Mouse (Mus musculus): ENCODE data around the gene Mrpl14. TPM values are rescaled to one million over a fixed set of nuclear protein-coding genes. Genes with fewer than 3 reads are reported as not detected.
A peak's percentile ranks its signal among the peaks of the same experiment; 100 is the strongest.

Mrpl14 gene
- polyA plus RNA-seq, 1 experiment: 168 TPM

DNA sequence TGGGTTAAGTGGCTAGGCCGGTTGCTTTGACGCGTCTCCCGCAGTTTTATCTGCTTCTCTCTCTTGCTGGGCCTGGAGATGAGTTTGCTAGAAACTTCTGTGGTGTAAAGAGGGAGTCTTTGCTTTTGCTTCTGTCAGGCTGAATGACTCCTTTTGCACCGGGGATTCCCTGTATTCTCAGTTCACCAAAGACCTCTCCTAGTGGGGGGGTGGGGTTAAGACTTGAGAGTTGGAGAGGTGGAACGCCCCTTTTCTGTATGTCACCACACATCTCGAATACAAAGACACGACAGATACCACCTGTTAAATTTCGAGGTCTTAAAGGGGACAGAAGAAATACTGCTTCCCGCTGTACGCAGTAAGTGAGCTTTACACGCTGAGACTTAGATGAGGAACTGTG lies 594 bp downstream of the Mrpl14 start, which contains the start of gene Tmem63b:
Tmem63b (minus strand) TSS at position 190 of the 400 bp plus-strand sequence.
- no peak for TF ChIP-seq POLR2A (IDR thresholded peaks at IDR 0.05; ENCODE audit: low read depth, low read length)
- no peak for TF ChIP-seq CTCF (conservative IDR thresholded peaks at IDR 0.05; ENCODE audit: insufficient read depth, insufficient read length, low read depth, low read length)

DNA sequence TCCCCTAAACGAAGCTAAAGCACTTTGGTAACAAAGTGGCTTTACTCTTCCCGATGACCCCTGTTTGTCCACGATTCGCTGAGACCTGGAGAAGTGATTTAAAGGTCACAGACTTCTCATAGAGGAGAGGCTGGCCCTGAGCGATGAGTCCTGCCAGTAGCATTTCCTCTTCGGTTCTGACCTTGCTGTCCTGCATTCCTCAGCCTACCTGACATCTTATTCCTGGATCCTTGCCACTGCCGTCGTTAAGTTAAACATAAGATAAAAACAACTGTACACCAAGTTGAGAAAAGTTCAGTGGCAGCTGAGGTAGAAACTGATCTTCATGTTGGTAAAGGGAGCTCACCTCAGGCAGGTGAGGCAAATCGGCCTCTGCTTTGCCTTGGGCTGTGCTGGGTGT lies 3.0 kb downstream of the Mrpl14 start:
- Histone ChIP-seq H3K27me3 (replicated peaks; ENCODE audit: control insufficient read depth, insufficient read depth, low read length) (no peaks in the 10 kb centered on the region), H3K4me1 (ENCODE audit: control insufficient read depth, insufficient read depth, low read length) (peaks cover 9% of the 10 kb centered on the region; the same call in 1 of the 2 replicates), H3K27ac (ENCODE audit: insufficient read depth, low read depth, low read length) (no peak overlapping the region), H3K36me3 (ENCODE audit: control insufficient read depth, insufficient read depth, low read length) (no peaks in the 10 kb centered on the region), H3K4me3 (ENCODE audit: insufficient read depth, low read depth, low read length) (no peak overlapping the region)
- TF ChIP-seq POLR2A (IDR thresholded peaks at IDR 0.05; ENCODE audit: low read depth, low read length) (no peak), CTCF (conservative IDR thresholded peaks at IDR 0.05; ENCODE audit: insufficient read depth, insufficient read length, low read depth, low read length) (no peak)
- DNase-seq: no peak
- 47% methylated on average over 9 of the region's 9 CpGs for WGBS

More for the DNA sequence above, 594 bp downstream of the Mrpl14 start, which contains the start of gene Tmem63b:
- Histone ChIP-seq H3K27me3 (replicated peaks; ENCODE audit: control insufficient read depth, insufficient read depth, low read length) (no peaks in the 10 kb centered on the region), H3K36me3 (ENCODE audit: control insufficient read depth, insufficient read depth, low read length) (no peaks in the 10 kb centered on the region), H3K4me3 (ENCODE audit: insufficient read depth, low read depth, low read length) (peak within 1 kb of the TSS; percentile 97), H3K27ac (ENCODE audit: insufficient read depth, low read depth, low read length) (peak within 1 kb of the TSS; percentile 72), H3K4me1 (ENCODE audit: control insufficient read depth, insufficient read depth, low read length) (peaks cover 5% of the 10 kb centered on the region; the same call in 1 of the 2 replicates)
- WGBS: 3% methylated on average over 12 of the region's 12 CpGs
- no peak for DNase-seq

DNA sequence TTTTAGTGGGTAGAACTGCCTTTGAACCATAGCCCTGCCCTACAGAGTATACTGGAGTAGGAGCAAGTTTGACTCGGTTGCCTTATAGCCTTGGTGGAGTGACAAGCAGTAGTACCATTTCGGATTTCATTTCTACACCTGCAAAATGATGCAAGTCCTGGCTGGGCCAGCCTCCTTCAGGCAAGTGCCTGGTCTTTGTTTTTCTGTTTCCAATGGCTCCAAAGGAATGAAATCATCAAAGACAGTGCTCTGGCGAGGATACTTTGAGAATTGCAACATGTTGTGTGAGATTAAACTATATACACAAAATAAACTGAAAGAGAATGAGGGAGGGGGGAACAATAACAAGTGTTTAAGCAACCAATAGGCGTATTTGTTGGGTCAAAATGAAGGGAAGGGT lies 3.9 kb downstream of the Mrpl14 start:
- WGBS: 96% methylated on average over 4 of the region's 4 CpGs
- peaks cover 13% of the 10 kb centered on the region for H3K4me1 ChIP-seq (ENCODE audit: control insufficient read depth, insufficient read depth, low read length)

DNA sequence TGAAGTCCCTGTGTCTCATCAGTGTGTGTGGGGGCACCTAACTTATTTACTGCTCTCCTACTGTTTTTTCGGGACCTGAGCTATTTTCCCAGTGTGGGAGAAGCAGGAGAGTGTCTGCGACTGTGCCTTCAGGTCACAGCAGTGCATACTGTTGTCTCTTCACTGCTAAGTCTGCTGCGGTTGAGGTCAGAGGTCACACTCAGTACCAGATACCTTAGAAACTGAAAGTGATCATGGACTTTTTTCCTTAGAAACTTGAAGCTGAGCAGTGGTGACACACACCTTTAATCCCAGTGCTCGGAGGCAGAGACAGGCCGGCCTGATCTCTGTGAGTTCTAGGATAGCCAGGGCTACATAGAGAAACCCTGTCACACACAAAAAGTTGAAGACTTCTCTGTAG lies 6.0 kb downstream of the Mrpl14 start:
- H3K27me3 ChIP-seq (replicated peaks; ENCODE audit: control insufficient read depth, insufficient read depth, low read length): no peaks in the 10 kb centered on the region
- H3K36me3 ChIP-seq (ENCODE audit: control insufficient read depth, insufficient read depth, low read length): no peaks in the 10 kb centered on the region
- H3K4me3 ChIP-seq (ENCODE audit: insufficient read depth, low read depth, low read length): no peak overlapping the region
- no peak overlapping the region for H3K27ac ChIP-seq (ENCODE audit: insufficient read depth, low read depth, low read length)
- H3K4me1 ChIP-seq (ENCODE audit: control insufficient read depth, insufficient read depth, low read length): peaks cover 9% of the 10 kb centered on the region
- TF ChIP-seq POLR2A (IDR thresholded peaks at IDR 0.05; ENCODE audit: low read depth, low read length) (no peak), CTCF (conservative IDR thresholded peaks at IDR 0.05; ENCODE audit: insufficient read depth, insufficient read length, low read depth, low read length) (no peak)
- WGBS: 76% methylated on average over 5 of the region's 5 CpGs
- DNase-seq: no peak

More for the DNA sequence above, 3.9 kb downstream of the Mrpl14 start:
- Histone ChIP-seq H3K4me3 (ENCODE audit: insufficient read depth, low read depth, low read length) (no peak overlapping the region), H3K27ac (ENCODE audit: insufficient read depth, low read depth, low read length) (no peak overlapping the region), H3K27me3 (replicated peaks; ENCODE audit: control insufficient read depth, insufficient read depth, low read length) (no peaks in the 10 kb centered on the region), H3K36me3 (ENCODE audit: control insufficient read depth, insufficient read depth, low read length) (no peaks in the 10 kb centered on the region)
- no peak for DNase-seq
- no peak for TF ChIP-seq CTCF (conservative IDR thresholded peaks at IDR 0.05; ENCODE audit: insufficient read depth, insufficient read length, low read depth, low read length)

DNA sequence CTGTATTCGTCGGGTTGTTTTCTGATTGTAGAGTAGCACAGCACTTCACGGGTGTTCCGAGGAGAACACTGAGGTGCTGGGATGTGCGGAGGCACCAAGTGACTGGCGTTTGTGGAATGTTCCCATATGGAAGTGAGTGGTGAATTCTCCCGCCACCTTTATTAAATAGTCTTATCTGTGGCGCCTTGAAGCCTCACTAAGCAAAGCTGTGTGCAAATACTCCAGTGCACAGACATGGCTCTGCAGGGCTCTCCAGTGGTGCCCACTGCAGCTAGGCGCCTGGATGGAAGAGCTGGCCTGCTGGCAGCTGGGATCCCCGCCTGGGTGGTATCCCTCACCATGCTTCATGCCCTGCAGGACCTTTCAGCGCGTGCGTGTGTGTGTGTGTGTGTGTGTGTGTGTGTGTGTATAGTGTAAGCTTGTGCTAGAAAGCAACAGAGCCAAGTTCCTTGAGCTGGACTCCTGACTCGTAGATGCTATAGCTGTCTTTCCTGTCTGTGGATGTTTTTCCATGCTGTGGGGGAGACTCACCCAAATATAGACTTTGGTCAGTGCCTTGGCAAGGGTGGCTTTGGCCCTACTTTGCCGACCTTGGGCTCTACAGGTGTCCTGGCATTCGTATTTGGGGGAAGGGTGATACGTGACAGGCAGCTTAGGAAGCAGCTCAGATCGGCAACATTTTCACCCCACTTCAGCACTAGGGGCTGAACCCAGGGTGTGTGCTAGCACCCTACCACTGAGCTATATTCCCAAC lies 7.9 kb downstream of the Mrpl14 start:
- 0 out of 2 replicates have a peak overlapping the region, but pooled peaks have one; percentile 10 for H3K27ac ChIP-seq (ENCODE audit: insufficient read depth, low read depth, low read length)
- peaks cover 8% of the 10 kb centered on the region for H3K4me1 ChIP-seq (ENCODE audit: control insufficient read depth, insufficient read depth, low read length)
- DNase-seq: peak; percentile 44
- 74% methylated on average over 18 of the region's 18 CpGs for WGBS
- no peaks in the 10 kb centered on the region for H3K36me3 ChIP-seq (ENCODE audit: control insufficient read depth, insufficient read depth, low read length)
- TF ChIP-seq CTCF (conservative IDR thresholded peaks at IDR 0.05; ENCODE audit: insufficient read depth, insufficient read length, low read depth, low read length): no peak
- no peak for TF ChIP-seq POLR2A (IDR thresholded peaks at IDR 0.05; ENCODE audit: low read depth, low read length)
- no peak overlapping the region for H3K4me3 ChIP-seq (ENCODE audit: insufficient read depth, low read depth, low read length)
- H3K27me3 ChIP-seq (replicated peaks; ENCODE audit: control insufficient read depth, insufficient read depth, low read length): no peaks in the 10 kb centered on the region

DNA sequence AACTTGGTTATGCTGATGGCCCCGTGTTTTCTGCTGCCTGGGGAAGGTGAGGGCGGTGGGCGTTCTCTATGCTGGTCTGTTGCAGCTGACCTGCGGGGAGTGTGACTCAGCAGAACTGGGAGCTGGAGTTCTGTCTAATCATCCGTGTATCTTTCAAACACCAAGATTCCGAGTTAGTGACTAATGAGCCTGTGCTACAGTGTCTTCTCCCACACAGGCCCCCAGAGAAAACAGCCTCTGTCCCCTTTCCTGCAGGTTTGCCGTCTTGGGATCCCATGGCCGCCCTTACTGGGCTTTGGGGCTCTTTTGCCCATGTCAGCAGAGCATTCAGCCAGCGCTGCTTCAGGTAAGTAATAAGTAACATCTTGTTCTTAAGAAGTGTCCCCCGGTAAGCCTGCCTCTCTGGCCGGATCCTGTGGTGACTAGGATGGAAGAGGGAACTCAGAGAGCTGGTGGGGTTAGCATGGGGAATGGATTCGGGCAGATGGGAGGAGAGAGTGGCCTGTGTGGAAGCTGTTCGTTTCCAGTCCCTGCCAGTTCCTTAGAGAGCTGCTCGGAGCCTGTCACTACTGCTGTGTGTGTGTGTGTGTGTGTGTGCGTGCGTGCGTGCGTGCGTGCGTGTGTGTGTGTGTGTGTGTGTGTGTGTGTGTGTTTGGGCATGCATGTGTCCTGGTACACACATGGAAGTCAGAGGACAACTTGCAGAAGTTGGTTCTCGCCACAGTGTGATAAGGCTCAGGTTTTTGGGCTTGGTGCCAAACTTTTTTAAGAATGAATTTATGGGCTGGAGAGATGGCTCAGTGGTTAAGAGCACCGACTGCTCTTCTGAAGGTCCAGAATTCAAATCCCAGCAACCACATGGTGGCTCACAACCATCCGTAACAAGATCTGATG lies 9.4 kb downstream of the Mrpl14 start:
- no peak for TF ChIP-seq POLR2A (IDR thresholded peaks at IDR 0.05; ENCODE audit: low read depth, low read length)
- no peak for TF ChIP-seq CTCF (conservative IDR thresholded peaks at IDR 0.05; ENCODE audit: insufficient read depth, insufficient read length, low read depth, low read length)
- DNase-seq: peak; percentile 65
- WGBS: 51% methylated on average over 23 of the region's 23 CpGs

DNA sequence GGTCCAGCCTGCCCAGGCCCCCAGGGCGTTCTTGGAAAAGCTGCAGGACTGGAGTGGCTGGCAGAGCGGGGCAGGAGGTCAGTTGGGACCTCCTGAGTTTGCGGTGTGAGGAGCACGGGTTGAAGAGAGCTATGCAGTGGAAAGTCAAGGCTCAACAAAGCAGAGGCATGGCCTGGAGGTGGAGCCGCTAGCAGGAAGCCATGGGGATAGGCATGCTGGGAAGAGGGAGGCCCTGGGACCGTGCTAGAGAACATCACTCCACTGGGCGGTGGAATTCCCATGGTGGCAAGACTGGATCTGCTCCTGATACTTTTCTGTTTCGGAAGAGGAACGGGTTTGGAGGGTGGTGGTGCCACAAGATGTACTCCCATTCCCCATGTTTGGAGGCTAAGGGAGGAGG lies 10.9 kb downstream of the Mrpl14 start:
- DNase-seq: no peak
- no peaks in the 10 kb centered on the region for H3K36me3 ChIP-seq (ENCODE audit: control insufficient read depth, insufficient read depth, low read length)
- no peak overlapping the region for H3K27ac ChIP-seq (ENCODE audit: insufficient read depth, low read depth, low read length)
- WGBS: 98% methylated on average over 9 of the region's 9 CpGs
- H3K27me3 ChIP-seq (replicated peaks; ENCODE audit: control insufficient read depth, insufficient read depth, low read length): no peaks in the 10 kb centered on the region
- peaks cover 14% of the 10 kb centered on the region for H3K4me1 ChIP-seq (ENCODE audit: control insufficient read depth, insufficient read depth, low read length)
- TF ChIP-seq CTCF (conservative IDR thresholded peaks at IDR 0.05; ENCODE audit: insufficient read depth, insufficient read length, low read depth, low read length): no peak
- no peak for TF ChIP-seq POLR2A (IDR thresholded peaks at IDR 0.05; ENCODE audit: low read depth, low read length)
- H3K4me3 ChIP-seq (ENCODE audit: insufficient read depth, low read depth, low read length): no peak overlapping the region

More for the DNA sequence above, 9.4 kb downstream of the Mrpl14 start:
- Histone ChIP-seq H3K4me1 (ENCODE audit: control insufficient read depth, insufficient read depth, low read length) (peaks cover 11% of the 10 kb centered on the region), H3K27me3 (replicated peaks; ENCODE audit: control insufficient read depth, insufficient read depth, low read length) (no peaks in the 10 kb centered on the region), H3K4me3 (ENCODE audit: insufficient read depth, low read depth, low read length) (no peak overlapping the region), H3K36me3 (ENCODE audit: control insufficient read depth, insufficient read depth, low read length) (no peaks in the 10 kb centered on the region), H3K27ac (ENCODE audit: insufficient read depth, low read depth, low read length) (peak overlapping the region; percentile 43)

Measured in kidney, adult 2 months (tissue).